ENCODE assay signal across 7 mouse cellular contexts in genomic region chr7:144471103-144471502, GRCm38 (mm10). TPM values are rescaled to one million over a fixed set of nuclear protein-coding genes. Genes with fewer than 3 reads are reported as not detected.
DNase-seq lines count a peak whose midpoint lies in the region; ATAC-seq lines count a peak whose summit lies in the region.

No protein-coding gene starts in this region.

- H3K4me2 ChIP-seq in lung, embryonic 15.5 days, result peak overlapping the region; percentile 74
- H3K4me2 ChIP-seq in forebrain, embryonic 16.5 days (ENCODE audit: low read length), result peak overlapping the region; percentile 89
- peak overlapping the region; percentile 96 for H3K4me2 ChIP-seq in liver, embryonic 12.5 days
- peak overlapping the region; percentile 71 for H3K4me2 ChIP-seq in stomach, embryonic 15.5 days

- H3K4me3 ChIP-seq in lung, embryonic 15.5 days, result peak overlapping the region; percentile 74
- peak overlapping the region; percentile 99 for H3K4me3 ChIP-seq in forebrain, embryonic 16.5 days (replicated peaks; ENCODE audit: low read length)
- H3K4me3 ChIP-seq in liver, embryonic 12.5 days, result peak overlapping the region; percentile 90
- H3K4me3 ChIP-seq in stomach, embryonic 15.5 days (replicated peaks), result peak overlapping the region; percentile 95

- H3K27me3 ChIP-seq in lung, embryonic 15.5 days, result no peaks in the 10 kb centered on the region
- no peaks in the 10 kb centered on the region for H3K27me3 ChIP-seq in forebrain, embryonic 16.5 days (replicated peaks; ENCODE audit: control insufficient read depth, insufficient read depth, low read length)
- no peaks in the 10 kb centered on the region for H3K27me3 ChIP-seq in liver, embryonic 12.5 days (replicated peaks)
- no peaks in the 10 kb centered on the region for H3K27me3 ChIP-seq in stomach, embryonic 15.5 days (replicated peaks)

- DNase-seq in lung, adult 18-20 months, result no peak
- no peak for DNase-seq in spleen, postnatal 14 days (ENCODE audit: low spot score in 2 of 2)
- no peak for DNase-seq in spleen, postnatal 10 days (ENCODE audit: low spot score in 2 of 2)

- peaks cover 30% of the 10 kb centered on the region for H3K4me1 ChIP-seq in lung, embryonic 15.5 days
- H3K4me1 ChIP-seq in forebrain, embryonic 16.5 days (replicated peaks; ENCODE audit: control insufficient read depth, insufficient read depth, low read length), result peaks cover 19% of the 10 kb centered on the region
- H3K4me1 ChIP-seq in liver, embryonic 12.5 days, result peaks cover 32% of the 10 kb centered on the region
- H3K4me1 ChIP-seq in stomach, embryonic 15.5 days, result peaks cover 19% of the 10 kb centered on the region

- 71% methylated on average over 2 of the region's 2 CpGs for WGBS in lung, embryonic 15.5 days
- 84% methylated on average over 2 of the region's 2 CpGs for WGBS in forebrain, embryonic 16.5 days
- WGBS in liver, embryonic 12.5 days (ENCODE audit: insufficient replicate concordance), result 61% methylated on average over 2 of the region's 2 CpGs
- WGBS in stomach, embryonic 15.5 days, result 74% methylated on average over 2 of the region's 2 CpGs

- H3K36me3 ChIP-seq in lung, embryonic 15.5 days, result no peaks in the 10 kb centered on the region
- H3K36me3 ChIP-seq in forebrain, embryonic 16.5 days (ENCODE audit: control insufficient read depth, insufficient read depth), result no peaks in the 10 kb centered on the region
- H3K36me3 ChIP-seq in liver, embryonic 12.5 days, result peaks cover 14% of the 10 kb centered on the region
- no peaks in the 10 kb centered on the region; the same call in 1 of the 2 replicates for H3K36me3 ChIP-seq in stomach, embryonic 15.5 days

- peak overlapping the region; percentile 94 for H3K9ac ChIP-seq in lung, embryonic 15.5 days
- H3K9ac ChIP-seq in forebrain, embryonic 16.5 days (replicated peaks; ENCODE audit: low read depth, low read length), result peak overlapping the region; percentile 96
- H3K9ac ChIP-seq in liver, embryonic 12.5 days, result peak overlapping the region; percentile 94
- H3K9ac ChIP-seq in stomach, embryonic 15.5 days, result peak overlapping the region; percentile 96; the same call in 1 of the 2 replicates

- H3K9me3 ChIP-seq in lung, embryonic 15.5 days, result no peaks in the 10 kb centered on the region
- no peaks in the 10 kb centered on the region for H3K9me3 ChIP-seq in forebrain, embryonic 16.5 days (ENCODE audit: control insufficient read depth, low read length)
- no peaks in the 10 kb centered on the region for H3K9me3 ChIP-seq in liver, embryonic 12.5 days (replicated peaks)
- no peaks in the 10 kb centered on the region for H3K9me3 ChIP-seq in stomach, embryonic 15.5 days

- peak overlapping the region; percentile 61 for H3K27ac ChIP-seq in lung, embryonic 15.5 days
- H3K27ac ChIP-seq in forebrain, embryonic 16.5 days (ENCODE audit: low read length), result peak overlapping the region; percentile 68
- H3K27ac ChIP-seq in liver, embryonic 12.5 days, result peak overlapping the region; percentile 43; the same call in 1 of the 2 replicates
- H3K27ac ChIP-seq in stomach, embryonic 15.5 days, result peak overlapping the region; percentile 91; the same call in 1 of the 2 replicates

- no peak for ATAC-seq in lung, embryonic 15.5 days (ENCODE audit: borderline replicate concordance, extremely low read depth, low FRiP score, low TSS enrichment)
- no peak for ATAC-seq in forebrain, embryonic 16.5 days
- no peak for ATAC-seq in liver, embryonic 12.5 days
- ATAC-seq in stomach, embryonic 15.5 days (ENCODE audit: insufficient read depth, low FRiP score, low read depth), result no peak

RNA-seq across cellular contexts. Expression of gene Cttn, which starts 0.3 kb away (rescaled TPM):
- polyA plus RNA-seq in lung, embryonic 15.5 days (2015; fragmentation: Nextera tagmentation; extraction: Ambion mirVana), result 171 and 179 TPM in 2 replicates
- polyA plus RNA-seq in forebrain, embryonic 16.5 days (2015; fragmentation: Nextera tagmentation; extraction: Ambion mirVana), result 181 and 189 TPM in 2 replicates
- polyA plus RNA-seq in liver, embryonic 12.5 days (2016; fragmentation: Nextera tagmentation; extraction: Ambion mirVana), result 61.7 and 65.3 TPM in 2 replicates
- polyA plus RNA-seq in stomach, embryonic 15.5 days (2015; fragmentation: Nextera tagmentation; extraction: Ambion mirVana), result 164 and 169 TPM in 2 replicates
